Mouse (Mus musculus) erythroblast, embryonic 14.5 days (primary cell): ENCODE measurements around the gene Atoh7.

Source experiments
- GATA1 ChIP-seq: IDR thresholded peaks from 2 replicates; pipeline ENCODE4 v1.6.1; 2012; ENCODE audit warnings: low read length, inconsistent platforms, mixed read lengths
- TAL1 ChIP-seq: IDR thresholded peaks from 3 replicates; pipeline ENCODE4 v1.6.1; 2012; ENCODE audit warnings: low read length, inconsistent platforms, mixed read lengths

- TF ChIP-seq TAL1 (no peak), GATA1 (no peak)
These were observed 1.2 kb downstream of the Atoh7 start for GRCm38 (mm10) chr10:63100657-63101056.
